Mouse (Mus musculus) embryo, embryonic 11 days (tissue): ENCODE measurements around the gene Utrn.

Source experiments
- DNase-seq: peaks from one replicate; pipeline ENCODE4 v3.0.0-alpha.2; 2015

Gene Utrn

GRCm38 (mm10) chr10:12724247-12725001 is 144.7 kb downstream of the Utrn start:
- no peak for DNase-seq

- DNase-seq: no peak
Observed at GRCm38 (mm10) chr10:12723269-12723668, 145.9 kb downstream of the Utrn start.

- DNase-seq: no peak
Observed at GRCm38 (mm10) chr10:12722111-12722510, 147.1 kb downstream of the Utrn start.

DNA sequence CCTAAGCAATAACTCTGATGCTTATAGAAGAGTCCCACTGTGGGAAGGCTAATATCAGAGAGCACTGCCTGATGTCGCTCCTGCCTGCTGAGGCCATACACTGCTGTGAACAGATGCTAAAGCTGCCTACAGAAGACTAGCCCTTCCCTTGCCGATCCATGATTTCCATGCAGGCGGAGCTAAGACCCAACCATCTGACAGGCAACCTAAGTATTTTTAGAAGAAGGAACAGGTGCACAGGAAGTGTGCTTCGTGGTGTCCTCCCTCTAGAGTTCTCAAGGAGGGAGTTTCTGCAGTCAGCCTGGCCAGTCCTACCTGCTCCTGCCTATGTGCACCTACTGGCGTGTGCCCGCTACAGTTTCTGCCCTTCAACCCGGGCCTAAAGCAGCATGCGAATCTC is 150.8 kb downstream of the Utrn start:
- no peak for DNase-seq

GRCm38 (mm10) chr10:12717381-12717780 is 151.8 kb downstream of the Utrn start:
- DNase-seq: no peak

DNA sequence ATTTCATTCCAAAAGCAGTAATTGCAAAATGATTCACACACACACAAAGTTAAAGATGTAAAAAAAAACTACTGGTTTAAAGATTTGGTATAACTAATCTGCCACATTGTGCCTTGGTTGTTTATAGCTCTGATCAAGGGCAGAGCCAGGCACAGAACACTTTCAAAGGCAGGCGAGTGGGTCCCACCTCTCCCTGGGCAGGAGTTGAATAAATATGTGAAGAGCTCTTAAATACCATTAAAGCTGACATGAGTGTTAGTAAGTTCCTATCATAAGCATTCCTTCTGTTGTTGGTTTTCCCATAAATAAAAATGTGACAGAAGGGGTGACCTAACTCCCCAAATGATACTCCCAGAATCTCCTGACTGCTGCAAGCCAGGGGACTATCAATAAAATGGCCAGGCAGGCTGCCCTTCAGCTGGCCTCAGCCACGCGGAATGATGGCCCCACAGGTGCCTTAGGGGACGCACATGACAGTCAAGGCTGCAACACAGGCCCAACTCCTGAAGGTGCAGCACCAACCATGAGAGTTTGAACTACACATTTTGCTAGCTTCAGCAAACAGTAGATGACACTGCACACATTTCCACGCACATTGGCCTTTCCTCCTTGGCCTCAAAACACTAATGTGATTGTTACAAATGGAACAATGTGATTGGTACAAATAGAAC is 152.4 kb downstream of the Utrn start:
- no peak for DNase-seq

- DNase-seq: no peak
Observed at GRCm38 (mm10) chr10:12713236-12713855, 155.8 kb downstream of the Utrn start.

DNA sequence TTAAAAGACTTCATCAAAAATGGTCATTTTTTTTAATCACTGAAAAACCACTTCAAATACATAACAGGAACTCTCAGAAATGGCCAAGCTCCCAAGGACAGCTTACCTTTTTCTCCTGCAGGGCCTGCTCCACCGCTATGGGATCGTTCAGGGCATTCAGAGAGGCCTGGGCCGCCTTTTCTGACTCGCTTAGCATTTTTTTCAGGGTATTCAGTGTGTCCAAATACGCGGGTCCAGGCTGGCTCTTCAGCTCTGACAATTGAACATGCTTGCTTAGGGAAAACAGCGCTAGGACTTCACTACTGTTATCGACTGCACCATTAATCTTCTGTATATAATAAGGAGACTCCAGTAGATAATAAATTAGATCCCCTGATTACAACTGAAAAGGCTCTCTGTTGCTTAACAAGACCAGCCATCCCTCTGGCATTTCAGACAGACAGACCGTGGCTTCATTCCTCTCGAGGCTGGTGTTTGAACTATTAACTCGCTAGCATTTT is 157.8 kb downstream of the Utrn start:
- DNase-seq: peak; percentile 12

DNA sequence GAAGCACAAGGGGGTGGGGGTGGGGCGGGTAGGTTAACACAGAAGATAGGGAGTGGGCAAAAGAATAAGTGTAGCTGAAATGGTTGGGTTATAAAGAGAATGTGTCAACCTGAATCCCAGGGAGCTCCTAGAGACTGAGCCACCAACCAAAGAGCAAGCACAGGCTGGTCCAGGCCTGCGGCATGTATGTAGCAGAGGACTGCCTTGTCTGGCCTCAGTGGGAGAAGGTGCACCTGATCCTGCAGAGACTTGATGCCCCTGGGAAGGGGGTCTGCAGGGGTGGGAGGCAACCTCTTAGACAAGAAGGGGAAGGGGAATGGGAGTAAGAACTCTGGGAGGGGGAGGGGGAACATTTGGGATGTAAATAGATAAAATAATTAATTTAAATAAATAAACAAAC is 162.6 kb downstream of the Utrn start:
- no peak for DNase-seq

DNA sequence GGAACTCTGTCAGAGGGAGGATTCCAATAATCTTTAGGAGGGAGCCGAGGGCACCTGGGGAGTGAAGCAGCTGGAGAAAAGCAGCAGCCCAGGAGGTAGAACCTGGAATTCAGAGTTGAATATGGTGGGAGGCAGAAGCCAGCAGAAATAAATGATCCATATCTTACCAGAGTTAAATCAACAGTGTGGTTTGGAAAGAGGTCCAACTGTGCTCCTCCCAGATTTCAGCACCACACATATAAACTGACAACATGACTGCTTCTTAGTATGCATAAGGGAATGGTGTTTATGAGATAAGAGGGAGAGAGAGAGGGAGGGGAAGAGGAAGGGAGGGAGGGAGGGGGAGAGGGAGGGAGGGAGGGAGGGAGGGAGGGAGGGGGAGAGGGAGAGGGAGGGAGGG is 163.2 kb downstream of the Utrn start:
- no peak for DNase-seq

GRCm38 (mm10) chr10:12704290-12704689 is 164.9 kb downstream of the Utrn start:
- DNase-seq: no peak

- no peak for DNase-seq
Observed at GRCm38 (mm10) chr10:12703526-12703925, 165.6 kb downstream of the Utrn start.

- peak; percentile 46 for DNase-seq
Observed at GRCm38 (mm10) chr10:12702140-12702539, 167.0 kb downstream of the Utrn start.

DNA sequence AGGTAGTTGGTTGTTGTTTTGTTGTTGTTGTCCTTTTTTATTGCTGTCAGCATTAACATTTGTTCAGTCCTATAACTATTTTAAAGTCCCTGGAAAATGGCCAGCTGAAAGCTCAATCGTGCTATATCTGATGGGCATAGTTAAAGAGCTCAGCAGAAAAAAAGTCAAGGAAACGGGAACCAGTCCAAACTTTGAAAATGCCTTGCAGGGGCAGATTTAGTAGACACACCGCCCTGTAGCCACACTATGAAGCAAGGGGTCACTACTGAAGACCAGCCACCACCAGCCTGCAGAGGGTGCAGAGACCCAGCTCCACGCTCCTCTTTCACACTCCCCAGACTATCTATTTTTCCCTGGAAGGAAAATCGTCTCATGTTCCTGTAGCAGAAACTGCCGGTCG is 167.5 kb downstream of the Utrn start:
- no peak for DNase-seq

GRCm38 (mm10) chr10:12700576-12700975 is 168.6 kb downstream of the Utrn start:
- DNase-seq: no peak

DNA sequence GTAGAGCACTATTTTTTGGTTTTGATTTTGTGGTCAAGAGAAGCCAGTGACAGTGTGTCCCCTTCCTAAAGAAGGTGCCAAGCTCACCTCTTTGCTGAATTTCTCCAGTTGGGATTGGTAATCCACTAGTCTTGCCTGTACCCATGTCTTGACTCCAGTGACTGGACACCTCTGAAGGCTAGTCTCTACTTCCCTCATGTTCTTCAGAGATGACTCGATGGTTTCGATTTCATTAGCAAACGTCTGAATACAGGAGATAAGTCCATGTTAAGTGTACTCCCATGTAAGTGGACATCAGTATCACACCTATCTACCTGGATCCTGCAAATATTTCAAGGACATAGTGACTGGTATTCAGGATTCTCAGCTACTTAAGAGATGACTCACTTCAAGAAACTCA is 171.3 kb downstream of the Utrn start:
- DNase-seq: no peak

DNA sequence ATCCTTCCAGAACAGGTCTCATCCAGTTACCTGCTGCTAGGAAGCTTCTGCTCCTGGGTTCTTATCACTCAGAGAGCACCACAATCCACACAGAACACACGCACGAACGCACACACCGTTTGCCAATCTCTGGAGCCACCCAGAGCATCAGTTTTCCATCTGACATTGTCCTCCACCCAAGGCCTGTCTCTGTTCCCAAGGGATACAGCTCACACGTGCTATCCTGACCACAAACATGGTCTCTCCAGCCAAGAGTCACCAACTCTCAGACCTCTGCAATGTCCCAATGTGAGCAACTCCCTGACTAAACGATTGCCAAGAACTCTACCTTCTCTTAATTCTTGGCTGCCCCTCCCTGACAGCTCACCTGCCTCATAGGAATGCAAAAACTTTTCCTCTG is 172.5 kb downstream of the Utrn start:
- DNase-seq: no peak

- peak; percentile 45 for DNase-seq
Observed at GRCm38 (mm10) chr10:12694774-12695173, 174.4 kb downstream of the Utrn start.

DNA sequence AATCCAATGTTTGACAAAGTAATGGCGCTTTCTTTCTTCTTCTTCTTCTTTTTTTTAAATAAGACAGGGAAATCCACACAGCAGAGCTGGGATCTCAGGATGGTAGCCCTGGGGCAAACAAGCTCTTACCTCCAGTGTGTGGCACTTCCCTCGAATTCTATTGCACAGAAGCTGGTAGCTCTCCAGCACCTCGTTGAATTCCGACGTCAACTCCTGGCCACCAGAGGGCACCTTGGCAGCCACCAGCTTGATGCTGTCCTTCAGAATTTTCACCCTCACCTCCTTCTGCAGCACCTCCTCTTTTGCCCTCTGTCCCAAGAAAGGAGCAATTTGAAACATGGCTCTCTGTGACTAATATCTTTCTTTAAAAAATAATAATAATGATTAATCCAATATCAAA is 178.6 kb downstream of the Utrn start:
- peak; percentile 78 for DNase-seq

DNA sequence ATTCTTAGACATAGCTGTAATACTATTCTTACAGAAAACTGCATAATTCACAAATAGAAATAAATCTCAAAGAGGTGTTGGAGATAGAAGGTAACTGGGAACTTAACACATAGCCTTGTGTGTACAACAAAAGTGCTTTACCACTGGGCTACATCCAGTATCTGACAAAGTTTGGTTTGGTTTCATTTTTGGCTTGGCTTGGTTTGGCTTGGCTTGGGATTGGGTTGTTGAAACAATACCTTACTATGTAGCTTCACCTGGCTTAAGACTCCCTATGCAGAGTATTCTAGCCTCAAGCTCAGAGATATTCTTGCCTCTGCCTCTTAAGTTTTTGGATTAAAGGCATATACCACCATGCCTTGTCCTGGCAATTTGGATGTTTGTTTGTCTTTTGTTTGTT is 183.5 kb downstream of the Utrn start:
- DNase-seq: no peak

GRCm38 (mm10) chr10:12684018-12684417 is 185.1 kb downstream of the Utrn start:
- DNase-seq: no peak

DNA sequence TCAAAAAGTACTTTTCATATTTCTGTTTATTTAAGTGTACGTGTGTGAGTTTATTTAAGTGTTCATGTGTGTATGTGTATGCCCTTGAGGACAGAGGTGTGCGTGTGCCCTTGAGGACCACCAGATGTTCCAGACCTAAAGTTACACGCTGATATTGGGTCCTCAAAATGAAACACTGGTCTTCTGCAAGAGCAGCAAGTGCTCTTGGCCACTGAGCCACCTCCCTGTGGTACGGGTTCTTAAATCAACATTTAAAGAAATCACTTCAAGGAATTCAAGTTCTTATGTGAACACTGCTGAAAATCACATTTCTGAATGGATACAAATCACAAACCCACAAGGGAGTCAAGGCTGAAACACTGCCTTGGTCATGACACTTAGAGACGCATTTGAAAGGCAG is 195.9 kb downstream of the Utrn start:
- DNase-seq: no peak

DNA sequence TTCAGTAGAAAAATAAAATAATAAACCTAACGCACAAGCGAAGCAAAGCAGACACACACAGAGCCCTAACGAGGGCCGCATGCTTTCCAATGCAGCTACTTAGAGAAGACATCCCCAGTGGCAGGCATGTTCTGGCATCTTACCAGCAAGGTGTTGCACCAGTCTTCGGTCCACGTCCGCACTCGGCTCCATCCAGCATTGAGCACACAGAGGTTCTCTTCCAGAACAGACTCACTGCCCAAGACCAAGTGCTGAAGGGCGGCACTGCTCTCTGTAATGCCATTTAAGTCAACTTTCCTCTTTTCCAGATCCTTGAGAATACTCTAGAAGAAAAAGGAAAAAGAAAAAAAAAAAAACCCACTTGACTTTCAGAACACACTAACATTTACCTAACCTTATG is 197.6 kb downstream of the Utrn start:
- DNase-seq: no peak

- DNase-seq: no peak
Observed at GRCm38 (mm10) chr10:12662035-12662434, 207.1 kb downstream of the Utrn start.
